In the genomic region with DNA sequence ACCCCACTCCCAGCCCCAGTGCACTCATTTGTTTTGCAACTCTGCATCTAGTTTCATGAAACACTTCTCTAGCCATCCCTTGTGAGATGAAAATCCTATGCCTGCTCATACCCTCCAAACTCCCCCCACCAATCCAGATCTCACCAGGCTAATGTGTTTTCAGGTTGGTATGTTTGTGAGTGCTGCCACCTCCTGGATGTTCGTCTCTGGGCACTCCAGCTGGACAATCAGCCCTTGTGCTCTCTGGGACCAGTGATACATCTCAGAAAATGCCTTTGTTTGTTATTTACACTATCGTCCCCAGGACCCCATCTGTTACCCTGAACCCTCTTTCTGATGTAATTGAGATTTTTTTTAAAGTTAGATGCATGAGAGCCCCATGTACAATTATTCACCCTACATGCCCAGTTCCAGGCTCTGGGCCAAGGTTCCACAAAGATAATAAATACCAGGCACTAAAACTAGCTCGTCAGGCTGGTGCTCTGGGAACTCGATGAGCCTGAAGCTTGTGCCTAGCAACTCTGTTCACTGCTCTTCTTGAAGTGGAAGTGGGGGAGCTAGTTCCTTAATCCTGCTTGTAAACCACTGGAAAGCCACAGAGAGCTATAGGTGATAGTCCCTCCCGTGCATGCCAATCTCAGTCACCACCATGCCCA, we compare ENCODE assay signal across 8 mouse cellular contexts.
DNase-seq lines count a peak whose midpoint lies in the region; ATAC-seq and TF ChIP-seq lines count a peak whose summit lies in the region.

No protein-coding gene starts in this region.

- no peak overlapping the region for H3K9ac ChIP-seq in liver, adult 2 months (ENCODE audit: low read depth, low read length)
- no peak overlapping the region for H3K9ac ChIP-seq in midbrain, postnatal 0 days (replicated peaks; ENCODE audit: low read length, poor library complexity, severe bottlenecking)

- no peak overlapping the region for H3K27ac ChIP-seq in liver, adult 2 months (replicated peaks; ENCODE audit: insufficient read depth, low read depth, low read length)
- H3K27ac ChIP-seq in midbrain, postnatal 0 days (ENCODE audit: low read depth, low read length): no peak overlapping the region

- H3K4me3 ChIP-seq in liver, adult 2 months (ENCODE audit: insufficient read depth, low read depth, low read length): no peak overlapping the region
- no peak overlapping the region for H3K4me3 ChIP-seq in midbrain, postnatal 0 days (ENCODE audit: low read depth, low read length)

- no peaks in the 10 kb centered on the region for H3K27me3 ChIP-seq in liver, adult 2 months (ENCODE audit: control insufficient read depth, insufficient read depth, low read length)
- H3K27me3 ChIP-seq in midbrain, postnatal 0 days (ENCODE audit: insufficient read depth, low read length): no peaks in the 10 kb centered on the region

- H3K4me1 ChIP-seq in liver, adult 2 months (ENCODE audit: control insufficient read depth, insufficient read depth, low read length): no peaks in the 10 kb centered on the region
- no peaks in the 10 kb centered on the region for H3K4me1 ChIP-seq in midbrain, postnatal 0 days (ENCODE audit: insufficient read depth, low read length)

- no peaks in the 10 kb centered on the region for H3K79me2 ChIP-seq in liver, adult 2 months (ENCODE audit: control insufficient read depth, insufficient read depth, low read length)

- TF ChIP-seq POLR2A in liver, adult 2 months (IDR thresholded peaks at IDR 0.05; ENCODE audit: extremely low read depth, insufficient read depth, low read length): no peak

- no peak overlapping the region for H3K4me2 ChIP-seq in midbrain, postnatal 0 days (ENCODE audit: low read depth, low read length, poor library complexity, severe bottlenecking)

- no peak for DNase-seq in liver, adult 2 months (ENCODE audit: extremely low read depth, low read depth, low spot score)
- DNase-seq in liver: no peak
- DNase-seq in cerebellum, adult 9-11 months: peak; percentile 16
- DNase-seq in frontal cortex, postnatal 14 days (ENCODE audit: low spot score in 2 of 2): peak; percentile 9 to 32
- DNase-seq in layer of hippocampus, postnatal 10 days (ENCODE audit: low spot score in 2 of 2): peak; percentile 61 to 78
- DNase-seq in midbrain, postnatal 0 days (ENCODE audit: low spot score): peak; percentile 80
- DNase-seq in thymus, postnatal 10 days (ENCODE audit: low spot score in 2 of 2): no peak
- no peak for DNase-seq in thymus, postnatal 36 days

- H3K36me3 ChIP-seq in liver, adult 2 months (ENCODE audit: control insufficient read depth, insufficient read depth, low read length): no peaks in the 10 kb centered on the region
- no peaks in the 10 kb centered on the region for H3K36me3 ChIP-seq in midbrain, postnatal 0 days (ENCODE audit: insufficient read depth, low read length)

- H3K9me3 ChIP-seq in midbrain, postnatal 0 days (ENCODE audit: low read length): no peaks in the 10 kb centered on the region

- no peak for ATAC-seq in midbrain, postnatal 0 days (ENCODE audit: low FRiP score)

- TF ChIP-seq CTCF in liver, adult 2 months (IDR thresholded peaks at IDR 0.05; ENCODE audit: low read depth, low read length): peak; percentile 31
- peak; percentile 84 for TF ChIP-seq CTCF in midbrain, postnatal 0 days (IDR thresholded peaks at IDR 0.05)

- 43% methylated on average over 5 of the region's 5 CpGs for WGBS in liver, adult 2 months
- 35% methylated on average over 5 of the region's 5 CpGs for WGBS in midbrain, postnatal 0 days

Comparison
In these comparisons a context has a peak if more than half of its experiments do, and no peak if none do; other contexts are left out.
1. DNase-seq: peak in cerebellum, adult 9-11 months (single experiment), frontal cortex, postnatal 14 days (2 of 2), layer of hippocampus, postnatal 10 days (2 of 2) and midbrain, postnatal 0 days (single experiment); none in liver, adult 2 months (single experiment), liver (single experiment), thymus, postnatal 10 days (0 of 2) and thymus, postnatal 36 days (0 of 2).